Mouse (Mus musculus) spleen, postnatal 10 days (tissue): ENCODE measurements around the gene Skiv2l.
"Not testable (repeated sequence)": the region's sequence is repeated elsewhere in the genome, so short reads cannot be mapped to it uniquely, and the experiment has no call there.

ENCODE experiments used
- DNase-seq, 2 experiments: peaks; one replicate each; pipeline ENCODE4 v3.0.0; 2021 to 2022; ENCODE audit warnings: low spot score in 2 of 2

The Skiv2l gene

GRCm38 (mm10) chr17:34874321-34874720 lies 24.3 kb upstream of the Skiv2l start:
- DNase-seq = no peak

- no peak for DNase-seq
Observed at GRCm38 (mm10) chr17:34865981-34866380, 16.0 kb upstream of the Skiv2l start.

GRCm38 (mm10) chr17:34862416-34863081 lies 12.5 kb upstream of the Skiv2l start, which contains the start of gene Cfb:
Gene Cfb, minus strand, starts transcription at chr17:34862518.
- DNase-seq = no peak

GRCm38 (mm10) chr17:34861704-34862415 lies 11.8 kb upstream of the Skiv2l start:
- no peak for DNase-seq

- DNase-seq = no peak
Observed at GRCm38 (mm10) chr17:34860514-34860913, 10.5 kb upstream of the Skiv2l start.

- no peak for DNase-seq
Observed at GRCm38 (mm10) chr17:34858670-34859069, 8.7 kb upstream of the Skiv2l start.

- DNase-seq = peak; percentile 19 to 72
Observed at GRCm38 (mm10) chr17:34855825-34856224, 5.8 kb upstream of the Skiv2l start.

- DNase-seq = no peak
Observed at GRCm38 (mm10) chr17:34854761-34855160, 4.8 kb upstream of the Skiv2l start.

GRCm38 (mm10) chr17:34853511-34853910 lies 3.5 kb upstream of the Skiv2l start:
- DNase-seq = no peak

- no peak for DNase-seq
Observed at GRCm38 (mm10) chr17:34850517-34851125, 611 bp upstream of the Skiv2l start.

- DNase-seq = no peak
Observed at GRCm38 (mm10) chr17:34847615-34848014, 2.4 kb downstream of the Skiv2l start.

GRCm38 (mm10) chr17:34847192-34847591 lies 2.8 kb downstream of the Skiv2l start:
- no peak for DNase-seq

- no peak for DNase-seq
Observed at GRCm38 (mm10) chr17:34844884-34845283, 5.1 kb downstream of the Skiv2l start.

GRCm38 (mm10) chr17:34840736-34841307 lies 9.2 kb downstream of the Skiv2l start:
- DNase-seq = no peak

- no peak for DNase-seq
Observed at GRCm38 (mm10) chr17:34838785-34839184, 11.2 kb downstream of the Skiv2l start.

- peak in 1 of 2 experiments; percentile 31 for DNase-seq
Observed at GRCm38 (mm10) chr17:34837464-34838324, 12.3 kb downstream of the Skiv2l start.

GRCm38 (mm10) chr17:34836856-34837221 lies 13.2 kb downstream of the Skiv2l start, which contains the start of the genes Stk19 and Dxo:
Gene Stk19, minus strand, starts transcription at chr17:34836945.
Gene Dxo, plus strand, starts transcription at chr17:34837019.
- DNase-seq = peak; percentile 89 to 96

GRCm38 (mm10) chr17:34836155-34836855 lies 13.7 kb downstream of the Skiv2l start:
- DNase-seq = no peak

GRCm38 (mm10) chr17:34830776-34831175 lies 19.2 kb downstream of the Skiv2l start:
- DNase-seq = not testable (repeated sequence)

- no peak for DNase-seq
Observed at GRCm38 (mm10) chr17:34814818-34815370, 35.1 kb downstream of the Skiv2l start.
